Mouse (Mus musculus) forebrain, postnatal 0 days (tissue): Measurements from ENCODE around the gene Gpr87. TPM values are rescaled to one million over a fixed set of nuclear protein-coding genes. Genes with fewer than 3 reads are reported as not detected.

Source experiments
- ATAC-seq: fragments of 200-750 bp; cut with Nextera tagmentation; 2 replicates; pipeline ENCODE4 v1.8.0; 2017; ENCODE audit warnings: mild to moderate bottlenecking, moderate library complexity
- DNase-seq: peaks from one replicate; pipeline ENCODE4 v3.0.0-alpha.2; 2015
- H3K27ac ChIP-seq: fragments of 300-500 bp; sonication (generic); 2 replicates; pipeline ENCODE4 v1.5.1; 2014; ENCODE audit warnings: low read depth, mild to moderate bottlenecking, antibody characterized with exemption, low read length, moderate library complexity, mixed read lengths
- H3K27me3 ChIP-seq: fragments of 300-500 bp; sonication (generic); 2 replicates; pipeline ENCODE4 v1.6.1; 2014; ENCODE audit warnings: mild to moderate bottlenecking, low read length, mixed read lengths; ENCODE audit not compliant: insufficient read depth
- H3K36me3 ChIP-seq: fragments of 300-500 bp; sonication (generic); 2 replicates; pipeline ENCODE4 v1.6.1; 2014; ENCODE audit warnings: mild to moderate bottlenecking, moderate library complexity; ENCODE audit not compliant: insufficient read depth
- H3K4me1 ChIP-seq: fragments of 300-500 bp; sonication (generic); 2 replicates; pipeline ENCODE4 v1.6.1; 2014; ENCODE audit warnings: antibody characterized with exemption; ENCODE audit not compliant: insufficient read depth
- H3K4me2 ChIP-seq: fragments of 300-500 bp; sonication (generic); 2 replicates; pipeline ENCODE4 v1.6.1; 2014; ENCODE audit warnings: low read depth, mild to moderate bottlenecking, moderate library complexity
- H3K4me3 ChIP-seq: fragments of 300-500 bp; sonication (generic); 2 replicates; pipeline ENCODE4 v1.5.1; 2014; ENCODE audit warnings: low read depth, low read length, mixed read lengths
- H3K9ac ChIP-seq: fragments of 300-500 bp; sonication (generic); 2 replicates; pipeline ENCODE4 v1.6.1; 2014; ENCODE audit warnings: mild to moderate bottlenecking
- H3K9me3 ChIP-seq: fragments of 300-500 bp; sonication (generic); 2 replicates; pipeline ENCODE4 v1.6.1; 2016; ENCODE audit warnings: low read length
- CTCF ChIP-seq: sonication (generic); IDR thresholded peaks from 2 replicates; pipeline ENCODE4 v1.5.1; 2016; ENCODE audit warnings: antibody characterized with exemption, control low read depth, low read depth
- WGBS: fragments of 180-500 bp; shearing (Covaris S2); extraction: QIAGEN DNeasy Blood & Tissue Kit; methylation state at CpG from one replicate; pipeline ENCODE4 v1.1.7; 2014; 5-methylcytosine and 5-hydroxymethylcytosine counted together
- polyA plus RNA-seq: library from polyadenylated mRNA; unstranded; fragments of >200 nt; fragmentation: Nextera tagmentation; extraction: Ambion mirVana; gene quantifications from 2 replicates; pipeline ENCODE4 v1.2.1, GENCODE M21; 2015
- total RNA-seq: library from RNA; depleted of rRNA; stranded (reverse); fragments of >200 nt; gene quantifications from 2 replicates; pipeline ENCODE4 v1.2.3, GENCODE M21; 2014

The Gpr87 gene
- total and polyA plus RNA-seq, 2 experiments from 2014 or later = not detected

DNA sequence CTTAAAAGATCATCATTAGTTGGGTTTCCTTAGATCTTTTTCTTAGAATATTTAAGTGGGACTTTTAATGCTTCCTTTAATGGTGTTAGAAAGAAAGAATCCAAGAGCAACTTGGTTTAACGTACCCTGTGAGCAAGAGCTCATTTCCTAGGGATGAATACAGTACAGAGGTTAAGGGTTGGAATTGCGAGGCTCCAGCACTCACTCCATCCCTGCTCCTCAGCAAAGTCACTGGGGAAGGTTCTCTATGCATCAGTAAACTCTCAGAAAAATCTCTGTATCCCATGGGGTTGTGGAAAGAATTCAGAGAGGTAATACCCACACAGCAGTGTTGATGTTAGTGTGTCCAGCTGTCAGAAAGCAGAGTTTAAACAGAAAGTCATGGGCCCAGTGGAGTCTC lies 54.8 kb downstream of the Gpr87 start:
- H3K27me3 ChIP-seq = no peaks in the 10 kb centered on the region
- H3K9me3 ChIP-seq = no peaks in the 10 kb centered on the region
- H3K9ac ChIP-seq = no peak overlapping the region
- no peaks in the 10 kb centered on the region for H3K36me3 ChIP-seq
- H3K4me2 ChIP-seq = no peak overlapping the region
- no peak for TF ChIP-seq CTCF
- DNase-seq (no peak), ATAC-seq (no peak)
- H3K4me1 ChIP-seq = no peaks in the 10 kb centered on the region
- H3K4me3 ChIP-seq = no peak overlapping the region
- 81% methylated on average over 2 of the region's 2 CpGs for WGBS
- no peak overlapping the region for H3K27ac ChIP-seq

DNA sequence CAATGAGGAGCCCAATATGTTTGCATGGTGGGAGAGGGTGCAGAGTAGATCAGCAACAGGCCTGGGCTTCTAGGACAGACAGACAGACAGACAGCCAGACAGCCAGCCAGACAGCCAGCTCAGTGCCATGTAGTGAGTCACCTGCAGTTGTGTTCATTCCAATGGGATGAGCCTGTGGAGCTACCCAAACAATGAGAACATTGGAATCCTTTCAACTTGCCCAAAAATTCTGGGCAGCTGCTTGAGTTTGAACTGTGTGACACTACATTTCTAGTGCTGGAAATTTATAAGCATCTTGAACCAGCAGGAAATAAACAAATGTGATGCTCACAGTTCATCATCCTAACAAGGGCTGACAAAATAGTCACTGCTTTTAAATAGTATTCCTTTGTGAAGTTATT lies 55.3 kb downstream of the Gpr87 start:
- Histone ChIP-seq H3K4me2 (no peak overlapping the region), H3K4me1 (no peaks in the 10 kb centered on the region), H3K4me3 (no peak overlapping the region), H3K27me3 (no peaks in the 10 kb centered on the region), H3K27ac (no peak overlapping the region), H3K36me3 (no peaks in the 10 kb centered on the region), H3K9ac (no peak overlapping the region), H3K9me3 (no peaks in the 10 kb centered on the region)
- DNase-seq (no peak), ATAC-seq (no peak)
- TF ChIP-seq CTCF = no peak

DNA sequence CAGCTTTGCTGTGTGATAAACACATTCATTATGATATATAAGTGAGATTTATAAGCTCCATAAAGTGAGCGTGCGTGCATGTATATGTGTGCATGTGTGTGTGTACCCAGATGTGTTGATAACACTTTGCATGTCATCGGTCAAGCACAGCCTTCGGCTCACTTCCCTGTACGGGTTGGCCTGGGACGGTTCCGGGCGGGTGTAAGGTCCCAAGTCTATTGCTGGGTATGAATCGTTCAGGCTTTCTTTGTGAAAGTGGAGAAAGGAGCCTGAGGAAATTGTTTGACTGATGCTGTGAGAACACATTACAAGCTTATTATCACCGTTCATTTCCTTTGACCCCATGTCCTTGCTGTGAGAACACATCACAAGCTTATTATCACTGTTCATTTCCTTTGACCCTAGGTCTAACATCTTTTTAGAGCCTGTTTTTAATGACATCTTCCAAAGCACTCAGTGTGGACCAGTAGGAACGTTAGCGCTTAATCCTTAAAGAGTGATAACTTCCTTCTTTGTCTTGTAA lies 55.9 kb downstream of the Gpr87 start:
- DNase-seq (no peak), ATAC-seq (peak; percentile 14; the same call in 1 of the 2 replicates)
- Histone ChIP-seq H3K27ac (no peak overlapping the region), H3K4me1 (no peaks in the 10 kb centered on the region), H3K9ac (no peak overlapping the region), H3K9me3 (no peaks in the 10 kb centered on the region), H3K27me3 (no peaks in the 10 kb centered on the region), H3K36me3 (no peaks in the 10 kb centered on the region), H3K4me2 (no peak overlapping the region), H3K4me3 (no peak overlapping the region)
- 76% methylated on average over 12 of the region's 12 CpGs for WGBS
- no peak for TF ChIP-seq CTCF

DNA sequence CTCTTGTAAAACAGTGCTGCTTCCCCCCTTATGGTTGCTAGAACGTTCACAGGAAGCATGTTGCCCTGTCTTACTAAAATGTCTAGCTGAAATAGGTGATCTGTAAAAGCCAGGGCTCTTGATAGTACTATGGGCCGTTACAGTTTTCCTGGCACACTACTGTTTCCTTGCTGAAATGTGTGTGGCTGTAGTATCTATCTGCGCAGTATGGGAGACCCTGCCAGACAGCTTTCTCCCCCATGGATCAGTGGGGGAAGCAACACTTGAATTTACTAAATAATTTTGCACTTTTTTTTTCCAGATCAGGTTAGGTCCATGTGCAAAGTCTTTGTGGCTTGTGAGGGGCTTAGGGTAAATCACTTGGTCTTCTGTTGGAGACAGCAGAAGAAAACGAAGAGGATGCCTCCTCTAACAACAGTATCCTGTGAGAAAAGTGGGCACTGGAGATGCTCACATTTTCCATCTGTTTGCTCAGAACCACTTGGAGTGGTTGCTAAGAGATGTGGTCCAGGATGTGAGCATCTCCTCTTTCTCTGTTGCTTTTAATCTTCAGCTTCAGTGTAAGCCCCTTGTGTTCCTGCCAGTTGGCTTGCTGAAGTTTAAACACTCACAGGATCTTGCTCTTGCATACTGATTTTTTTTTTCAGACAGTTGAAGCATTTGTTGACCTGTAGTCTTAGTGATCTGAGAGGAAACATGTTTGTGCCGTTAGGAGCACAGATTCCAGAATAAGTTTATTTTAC lies 58.8 kb downstream of the Gpr87 start:
- DNase-seq = peak; percentile 20
- Histone ChIP-seq H3K4me2 (no peak overlapping the region), H3K4me3 (no peak overlapping the region), H3K4me1 (no peaks in the 10 kb centered on the region), H3K27me3 (no peaks in the 10 kb centered on the region), H3K9me3 (no peaks in the 10 kb centered on the region), H3K27ac (no peak overlapping the region), H3K9ac (no peak overlapping the region), H3K36me3 (no peaks in the 10 kb centered on the region)
- 65% methylated on average over 5 of the region's 5 CpGs for WGBS
- TF ChIP-seq CTCF = no peak
- peak; percentile 82 for ATAC-seq

DNA sequence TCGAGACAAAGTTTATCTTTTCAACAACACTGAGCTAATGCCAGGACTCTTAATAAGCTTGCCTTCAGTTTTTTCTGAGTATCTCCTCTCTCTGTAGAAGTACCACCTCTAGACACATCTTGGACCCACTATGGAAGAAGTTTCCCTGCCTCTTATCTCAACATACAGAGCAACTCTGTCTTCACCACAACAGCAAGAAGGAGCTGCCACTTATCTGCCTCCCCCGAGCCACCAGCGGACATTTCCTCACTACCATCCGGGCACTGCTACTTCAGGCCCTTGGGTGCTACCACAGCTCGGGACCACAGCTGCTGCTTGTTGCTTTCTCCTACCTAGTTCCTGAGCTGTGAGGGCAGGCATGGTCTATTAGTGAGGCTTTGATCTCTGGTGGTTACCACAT lies 61.7 kb downstream of the Gpr87 start:
- ATAC-seq (no peak), DNase-seq (no peak)
- Histone ChIP-seq H3K4me1 (no peaks in the 10 kb centered on the region), H3K36me3 (no peaks in the 10 kb centered on the region), H3K9ac (no peak overlapping the region), H3K9me3 (no peaks in the 10 kb centered on the region), H3K4me2 (no peak overlapping the region), H3K4me3 (no peak overlapping the region), H3K27me3 (no peaks in the 10 kb centered on the region), H3K27ac (no peak overlapping the region)
- no peak for TF ChIP-seq CTCF
- 90% methylated on average over 5 of the region's 5 CpGs for WGBS

DNA sequence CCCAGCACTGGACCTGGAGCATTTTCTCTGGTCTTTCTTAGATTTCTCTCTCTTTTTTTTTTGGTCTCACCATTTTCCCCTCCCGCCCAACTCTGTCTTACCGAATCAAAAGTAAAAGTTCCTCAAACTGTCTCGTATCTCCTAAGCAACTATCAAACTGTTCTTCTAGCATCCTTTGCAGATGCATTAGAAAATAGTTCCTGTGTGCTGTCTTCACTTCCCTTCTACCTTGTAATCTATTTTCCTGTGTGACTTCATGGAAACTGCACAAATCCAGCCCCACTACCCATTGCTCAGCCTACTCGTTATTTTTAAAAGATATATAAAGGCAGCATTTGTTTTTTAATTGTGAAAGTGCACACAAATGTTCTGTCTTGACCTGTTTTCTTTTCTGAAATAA lies 62.9 kb downstream of the Gpr87 start:
- ATAC-seq (no peak), DNase-seq (no peak)
- 89% methylated on average over 4 of the region's 4 CpGs for WGBS
- Histone ChIP-seq H3K9ac (no peak overlapping the region), H3K4me2 (no peak overlapping the region), H3K36me3 (no peaks in the 10 kb centered on the region), H3K27me3 (no peaks in the 10 kb centered on the region), H3K27ac (no peak overlapping the region), H3K9me3 (no peaks in the 10 kb centered on the region), H3K4me3 (no peak overlapping the region), H3K4me1 (no peaks in the 10 kb centered on the region)
- TF ChIP-seq CTCF = no peak

DNA sequence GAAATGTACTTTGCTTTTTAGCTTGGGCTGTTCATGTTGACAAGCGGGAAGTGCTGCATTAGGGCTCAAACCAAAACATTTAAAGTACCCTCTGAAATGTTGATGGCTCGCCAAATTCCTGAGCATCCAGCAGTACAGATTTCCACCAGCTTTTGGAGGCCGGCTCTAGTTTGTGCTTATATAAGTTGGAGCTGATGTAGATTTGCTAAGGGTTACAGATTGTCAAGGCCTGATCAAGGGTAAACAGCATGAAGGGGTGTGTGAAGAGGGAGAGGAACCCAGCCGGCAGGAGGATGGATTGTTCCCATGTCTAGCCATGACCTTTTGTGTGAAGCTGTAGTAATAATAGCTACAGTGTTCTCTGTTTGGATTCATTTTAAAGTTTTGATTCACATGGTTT lies 63.8 kb downstream of the Gpr87 start:
- Histone ChIP-seq H3K9me3 (no peaks in the 10 kb centered on the region), H3K27me3 (no peaks in the 10 kb centered on the region), H3K4me3 (no peak overlapping the region), H3K4me2 (no peak overlapping the region), H3K4me1 (no peaks in the 10 kb centered on the region), H3K27ac (no peak overlapping the region), H3K36me3 (no peaks in the 10 kb centered on the region), H3K9ac (no peak overlapping the region)
- DNase-seq (no peak), ATAC-seq (no peak)
- 77% methylated on average over 4 of the region's 4 CpGs for WGBS
- no peak for TF ChIP-seq CTCF
